Mouse (Mus musculus): ENCODE data around the gene Aebp1.

GRCm38 (mm10) chr11:5897230-5897629 lies 35.5 kb downstream of the Aebp1 start:
- TF ChIP-seq CTCF (conservative IDR thresholded peaks at IDR 0.05; ENCODE audit: low read length) (no peak), POU5F1 (IDR thresholded peaks at IDR 0.05; ENCODE audit: borderline replicate concordance, low read length) (no peak)

All from E14TG2a.4 (cell line).